Mouse (Mus musculus) splenic B cell, adult 2 months (primary cell): ENCODE data around the gene Astn2.

Source experiments
- DNase-seq: peaks from one replicate; pipeline ENCODE4 v3.0.0-alpha.2; 2011; ENCODE audit warnings: low read depth, low spot score
- H3K27me3 ChIP-seq: 2 replicates; pipeline ENCODE4 v1.6.1; 2012; ENCODE audit warnings: mild to moderate bottlenecking, low read length, moderate library complexity, mixed read lengths; ENCODE audit not compliant: control insufficient read depth, poor library complexity, insufficient read depth, severe bottlenecking
- H3K36me3 ChIP-seq: 2 replicates; pipeline ENCODE4 v1.6.1; 2012; ENCODE audit warnings: mild to moderate bottlenecking, low read length, moderate library complexity, mixed read lengths; ENCODE audit not compliant: control insufficient read depth, poor library complexity, insufficient read depth, severe bottlenecking

Astn2 gene

DNA sequence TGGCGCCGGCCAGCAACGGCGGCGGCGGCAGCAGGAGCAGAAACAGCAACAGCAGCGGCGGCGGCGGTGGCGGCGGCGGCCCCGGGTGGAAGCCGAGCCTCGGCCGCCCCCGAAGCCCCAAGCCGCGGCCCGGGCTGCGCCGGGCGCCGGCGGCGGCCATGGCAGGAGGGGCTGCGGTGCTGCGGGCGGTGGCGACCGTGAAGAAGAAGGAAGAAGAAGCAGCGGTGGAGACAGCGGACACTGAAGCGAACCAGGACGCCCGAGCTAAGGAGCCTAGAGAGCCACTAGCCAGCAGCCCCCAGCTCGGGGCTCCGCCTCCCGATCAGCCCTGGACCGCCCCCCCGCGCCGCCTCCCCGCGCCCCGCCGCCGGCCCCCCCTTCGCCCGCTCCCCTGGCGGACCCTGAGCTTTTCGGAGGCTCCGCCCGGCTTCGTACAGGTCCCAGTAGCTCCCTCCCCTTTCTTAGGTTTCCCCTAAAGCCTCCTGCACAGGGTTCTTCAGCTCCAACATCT, at the start of gene Astn2:
Gene Astn2, minus strand, starts transcription at position 411 of the 511 bp plus-strand sequence.
- H3K27me3 ChIP-seq = no peaks in the 10 kb centered on the region
- no peaks in the 10 kb centered on the region for H3K36me3 ChIP-seq
- no peak for DNase-seq

DNA sequence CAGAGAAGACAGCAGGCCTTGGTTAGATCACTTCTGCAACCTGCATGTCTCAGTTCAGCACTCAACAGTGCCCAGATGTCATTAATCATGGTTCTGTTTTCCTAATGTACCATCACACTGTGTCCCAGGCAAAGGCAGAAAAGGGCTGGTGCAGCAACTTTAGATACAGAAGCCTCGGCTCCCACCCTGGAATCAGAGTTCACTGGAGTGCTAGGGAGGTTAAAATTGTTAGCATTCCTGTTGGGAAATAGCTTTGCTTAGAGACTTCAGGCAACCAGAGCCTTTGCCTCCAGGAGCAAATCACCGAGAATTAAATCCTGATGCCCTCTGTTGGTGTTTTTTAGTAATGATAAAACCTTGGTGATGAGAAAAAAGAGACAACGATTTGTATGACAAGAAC, 45.7 kb upstream of the Astn2 start:
- H3K27me3 ChIP-seq = no peaks in the 10 kb centered on the region
- DNase-seq = no peak

DNA sequence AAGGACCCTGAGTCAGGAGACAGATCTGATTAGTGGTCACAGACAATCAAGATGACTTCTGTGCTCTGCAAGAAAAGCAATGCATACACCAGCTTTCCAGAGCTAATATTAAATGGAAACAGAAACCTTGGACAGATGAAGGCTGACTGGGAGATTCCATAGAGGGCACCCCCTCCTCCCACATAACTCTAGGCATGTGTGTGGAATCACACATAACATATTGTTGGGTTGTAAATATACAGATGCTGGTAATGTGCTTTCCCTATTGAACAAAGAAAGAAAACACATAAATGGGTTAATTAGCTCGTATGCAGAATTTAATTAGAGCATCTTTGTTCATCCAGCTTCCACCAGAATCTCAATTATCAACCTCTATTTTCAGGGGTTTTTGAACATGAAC, 26.8 kb upstream of the Astn2 start:
- Histone ChIP-seq H3K27me3 (no peaks in the 10 kb centered on the region), H3K36me3 (no peaks in the 10 kb centered on the region)
- DNase-seq = no peak

More for the DNA sequence above, 45.7 kb upstream of the Astn2 start:
- no peaks in the 10 kb centered on the region for H3K36me3 ChIP-seq

DNA sequence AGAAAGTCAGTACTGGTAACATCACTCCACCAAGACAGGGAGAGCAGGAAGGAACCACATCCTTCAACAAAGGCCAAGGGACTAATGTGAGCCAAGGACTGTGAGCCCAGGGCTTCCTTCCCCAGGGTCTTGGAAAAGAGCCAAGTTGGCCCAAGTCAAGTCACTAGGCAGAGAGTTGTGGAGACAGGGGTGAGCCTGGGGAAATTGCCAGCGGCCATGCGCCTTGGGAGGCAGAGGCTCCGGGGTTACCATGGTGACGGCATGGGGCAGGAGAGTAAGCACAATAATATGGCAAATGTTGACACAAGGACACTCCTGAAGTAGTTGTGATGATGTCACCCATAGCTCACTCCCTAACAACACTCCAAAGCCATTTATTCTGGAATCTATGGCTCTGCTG, 21.4 kb upstream of the Astn2 start:
- no peaks in the 10 kb centered on the region for H3K36me3 ChIP-seq
- no peaks in the 10 kb centered on the region for H3K27me3 ChIP-seq
- DNase-seq = no peak

DNA sequence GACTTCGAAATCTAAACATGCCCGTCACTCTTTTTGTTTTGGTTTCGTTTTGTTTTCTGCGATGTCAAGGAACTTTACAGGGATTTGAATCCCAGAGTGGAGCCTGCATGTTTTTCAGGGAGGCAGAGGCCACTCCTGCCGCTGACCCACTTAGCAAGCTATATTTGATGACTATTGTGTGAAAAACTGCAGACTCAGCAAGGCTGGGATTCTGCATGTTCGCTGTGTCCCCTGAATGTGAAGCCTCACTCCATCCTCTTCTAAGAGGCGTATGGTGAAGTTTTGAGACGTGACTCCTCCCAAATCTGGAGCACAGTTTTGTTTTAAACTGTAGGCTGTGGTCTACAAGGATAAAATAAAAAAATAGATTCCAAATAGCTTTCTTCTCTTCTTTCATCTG, 10.4 kb upstream of the Astn2 start:
- no peak for DNase-seq
- Histone ChIP-seq H3K36me3 (no peaks in the 10 kb centered on the region), H3K27me3 (no peaks in the 10 kb centered on the region)

DNA sequence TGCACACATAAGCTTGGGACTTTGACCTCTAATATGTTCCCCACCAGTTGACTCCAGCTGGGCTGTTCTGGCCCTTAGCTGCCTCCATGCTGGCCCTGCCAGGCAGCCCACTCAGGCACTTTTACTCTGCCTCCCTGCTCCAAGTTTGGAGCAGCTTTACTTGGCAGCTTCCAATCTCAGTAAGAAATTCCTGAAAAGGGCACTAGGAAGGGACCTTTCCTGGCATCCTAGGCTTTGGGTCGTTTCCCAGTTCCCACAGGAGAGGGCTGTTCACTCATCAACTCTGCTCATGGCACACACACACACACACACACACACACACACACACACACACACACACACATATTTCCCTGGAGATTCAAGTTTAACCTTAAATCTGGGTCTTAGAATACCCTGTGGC, 675 bp upstream of the Astn2 start:
- DNase-seq = no peak
- no peaks in the 10 kb centered on the region for H3K27me3 ChIP-seq
- no peaks in the 10 kb centered on the region for H3K36me3 ChIP-seq

DNA sequence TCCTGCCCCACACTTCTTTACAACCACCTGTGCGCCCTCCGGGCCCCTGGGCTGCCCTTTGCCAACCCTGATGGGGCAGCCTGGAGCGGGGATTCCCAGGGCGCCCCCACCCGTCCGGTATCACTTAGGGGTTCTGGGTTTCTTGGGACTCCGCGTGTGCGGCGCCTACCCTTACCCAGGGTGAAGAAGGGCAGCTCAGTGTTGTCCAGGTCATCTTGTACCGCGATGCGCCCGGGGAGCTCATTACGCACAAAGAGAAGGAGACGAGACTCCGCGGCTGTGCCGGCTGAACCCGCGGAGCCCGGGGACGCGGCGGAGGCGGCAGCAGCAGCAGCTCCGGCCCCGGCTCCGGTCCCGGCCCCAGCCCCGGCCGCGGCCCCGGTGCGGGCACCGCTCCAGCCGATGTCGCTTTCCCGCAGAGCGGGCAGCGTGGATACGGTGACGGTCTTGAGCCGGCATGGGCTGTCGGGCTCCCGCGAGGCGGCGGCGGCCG, 657 bp downstream of the Astn2 start:
- H3K27me3 ChIP-seq = no peaks in the 10 kb centered on the region
- DNase-seq = no peak
- H3K36me3 ChIP-seq = no peaks in the 10 kb centered on the region

DNA sequence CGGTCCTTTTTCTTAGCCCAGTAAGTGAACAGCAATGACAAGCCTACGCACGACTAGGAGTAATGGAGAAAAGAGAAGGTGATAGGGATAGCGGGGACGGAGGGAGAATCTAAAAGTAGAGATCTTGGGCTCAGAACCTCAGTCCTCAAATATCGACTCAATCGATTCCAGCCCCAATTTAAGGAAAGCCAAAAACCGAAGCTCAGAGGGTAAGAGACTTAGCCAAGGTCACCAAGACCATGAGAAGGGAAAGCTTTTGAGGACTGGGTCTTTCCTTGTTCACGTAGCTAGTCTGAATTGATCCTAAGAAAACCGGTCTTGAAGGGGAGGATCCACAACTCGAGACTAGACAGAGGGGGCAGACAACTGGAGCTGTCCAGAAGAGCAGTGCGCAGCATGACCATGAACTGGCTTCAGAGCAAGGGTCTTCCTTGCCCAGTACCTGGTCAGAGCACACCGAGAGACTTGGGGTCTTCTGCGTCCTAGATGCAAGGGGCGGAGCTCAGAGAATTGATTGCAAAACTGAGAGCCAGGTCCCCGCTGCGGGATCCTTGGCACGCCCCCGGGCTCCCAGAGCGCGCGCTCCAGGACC, 1.2 kb downstream of the Astn2 start:
- Histone ChIP-seq H3K36me3 (no peaks in the 10 kb centered on the region), H3K27me3 (no peaks in the 10 kb centered on the region)
- no peak for DNase-seq

DNA sequence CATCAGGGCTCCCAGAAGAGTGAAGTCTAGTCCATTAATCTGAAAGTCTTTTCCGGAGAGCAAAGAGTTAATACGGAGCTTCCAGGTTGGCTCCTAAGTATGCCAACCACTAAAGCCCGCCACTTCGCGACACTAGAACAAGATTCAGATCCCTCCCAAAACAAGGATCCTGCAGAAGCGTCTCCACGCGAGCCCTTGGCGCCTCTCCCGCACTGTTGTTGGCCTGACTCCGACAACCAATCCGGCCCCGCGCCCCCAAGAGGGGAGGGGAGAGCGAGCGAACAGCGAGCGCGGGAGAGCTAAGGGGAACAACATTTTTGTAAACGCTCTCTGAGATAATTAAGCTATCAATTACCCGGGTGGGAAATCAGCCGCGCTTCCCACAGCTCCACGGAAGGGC, 1.8 kb downstream of the Astn2 start:
- no peaks in the 10 kb centered on the region for H3K36me3 ChIP-seq
- no peaks in the 10 kb centered on the region for H3K27me3 ChIP-seq
- DNase-seq = no peak

DNA sequence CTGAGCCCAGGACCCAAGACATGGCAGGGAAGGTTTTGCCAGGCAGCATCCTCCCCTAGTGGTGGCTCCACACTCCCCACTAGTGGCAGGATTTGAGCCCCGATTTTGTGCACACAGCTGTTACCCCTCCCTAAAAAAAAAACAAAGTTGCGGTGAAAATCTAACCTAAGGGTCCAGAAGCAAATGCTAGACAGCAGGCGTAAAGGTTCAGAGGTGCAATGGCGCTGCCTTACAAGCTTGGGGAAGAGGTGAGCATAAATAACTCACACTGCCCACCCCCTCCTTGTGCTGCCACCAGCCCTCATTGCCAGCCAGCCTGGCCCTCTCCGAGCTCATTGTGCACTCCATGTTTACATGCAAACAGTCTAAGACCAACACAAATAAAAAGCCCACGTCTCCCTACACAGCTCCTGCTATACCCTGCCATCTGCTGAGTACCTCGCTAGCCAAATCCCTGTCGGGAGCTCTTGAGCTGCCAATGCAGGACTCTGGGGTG, 3.2 kb downstream of the Astn2 start:
- DNase-seq = no peak
- Histone ChIP-seq H3K36me3 (no peaks in the 10 kb centered on the region), H3K27me3 (no peaks in the 10 kb centered on the region)

DNA sequence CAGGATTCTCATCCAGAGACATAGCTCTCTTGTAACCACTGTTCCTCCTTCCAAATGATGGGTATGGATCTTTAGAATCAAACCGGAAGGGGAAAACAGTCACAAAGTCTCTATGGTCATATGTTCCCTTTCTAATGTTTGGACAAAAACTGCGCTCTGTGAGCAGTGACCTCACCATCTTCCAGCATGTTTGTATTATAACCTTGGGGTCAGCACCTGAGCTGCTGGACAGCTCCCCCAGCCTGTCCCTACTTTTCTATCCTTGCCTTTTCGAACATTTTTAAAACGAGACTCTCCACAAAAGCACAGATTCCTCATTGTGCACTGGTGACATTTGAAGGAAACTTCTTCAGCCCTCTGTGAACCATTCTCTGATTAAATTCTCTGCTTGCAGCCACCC, 5.3 kb downstream of the Astn2 start:
- DNase-seq = no peak
- no peaks in the 10 kb centered on the region for H3K36me3 ChIP-seq
- H3K27me3 ChIP-seq = no peaks in the 10 kb centered on the region

DNA sequence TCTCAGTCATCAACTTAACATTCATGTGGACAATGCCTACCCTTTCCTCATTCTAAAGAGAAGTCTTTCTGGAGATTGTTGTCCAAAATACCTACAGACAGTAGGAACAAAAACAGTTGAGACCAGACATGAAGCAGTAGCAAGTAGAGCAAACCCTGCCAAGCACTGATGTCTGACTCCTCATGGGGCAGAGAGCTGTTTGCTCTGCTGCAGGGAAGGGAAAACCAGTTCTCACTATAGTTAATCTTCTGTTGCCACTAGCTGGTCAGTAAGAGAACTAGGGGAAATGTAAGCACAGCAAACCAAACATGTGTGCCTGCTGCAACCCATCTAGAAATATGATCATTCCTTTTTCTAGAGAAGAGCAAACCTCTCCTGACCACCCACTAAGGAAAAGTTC, 7.2 kb downstream of the Astn2 start:
- no peak for DNase-seq
- Histone ChIP-seq H3K36me3 (no peaks in the 10 kb centered on the region), H3K27me3 (no peaks in the 10 kb centered on the region)

DNA sequence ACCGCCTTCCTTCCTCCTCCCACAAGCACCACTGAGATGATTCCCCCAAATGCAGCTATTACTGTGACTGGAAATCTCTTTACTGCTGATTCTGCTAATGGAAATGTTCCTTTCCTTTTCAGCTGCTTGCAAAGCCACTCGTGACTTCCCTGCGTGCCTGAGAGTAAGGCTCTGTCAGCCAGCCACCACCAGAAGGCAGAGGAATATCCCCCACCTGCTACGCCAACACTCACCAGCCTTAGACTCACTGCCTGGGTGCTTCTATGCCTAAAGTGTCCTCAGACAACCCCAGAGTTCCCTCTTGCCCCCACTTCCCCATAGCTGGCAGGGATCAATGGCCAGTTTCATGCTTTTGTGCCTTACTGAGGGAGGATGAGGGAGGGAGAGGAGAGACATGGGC, 11.1 kb downstream of the Astn2 start:
- no peak for DNase-seq
- Histone ChIP-seq H3K36me3 (no peaks in the 10 kb centered on the region), H3K27me3 (no peaks in the 10 kb centered on the region)

DNA sequence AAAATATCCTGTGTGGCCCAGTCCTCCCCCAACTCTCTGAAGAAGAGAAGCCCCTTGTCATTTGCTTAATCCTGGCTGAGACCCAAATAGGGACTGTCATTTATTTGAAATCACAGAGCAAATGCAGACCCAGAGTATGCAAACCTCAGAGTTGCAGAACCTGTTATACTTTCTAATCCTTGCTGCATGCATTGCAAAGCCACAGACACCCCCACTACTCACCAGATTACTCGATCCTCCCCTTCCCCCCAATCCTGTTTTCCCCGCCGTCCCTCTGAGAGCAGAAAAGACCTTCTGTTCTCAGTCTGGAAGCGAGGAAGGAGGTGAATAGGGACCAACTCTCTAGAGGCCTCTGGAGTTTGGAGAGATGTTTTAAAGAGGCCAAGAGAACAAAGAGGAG, 13.9 kb downstream of the Astn2 start:
- H3K36me3 ChIP-seq = no peaks in the 10 kb centered on the region
- no peak for DNase-seq

DNA sequence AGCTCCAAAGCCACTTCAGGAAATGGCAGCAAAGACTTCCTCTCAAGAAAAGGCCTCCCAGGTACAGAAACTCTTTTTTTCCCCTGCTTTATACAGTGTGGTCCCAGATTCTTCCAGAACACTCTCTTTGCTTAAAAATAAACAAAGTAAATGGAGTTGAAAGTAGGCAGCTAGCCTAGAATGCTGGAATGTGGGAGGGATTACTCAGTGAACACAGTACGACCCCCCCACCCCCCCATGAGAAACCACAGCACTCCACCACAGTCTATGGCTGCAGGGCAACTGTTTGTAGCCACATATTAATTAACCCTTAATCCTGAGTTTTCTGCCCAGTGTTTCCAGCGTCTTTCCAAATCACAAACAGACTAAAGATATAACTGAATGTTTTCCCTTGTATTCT, 25.8 kb downstream of the Astn2 start:
- Histone ChIP-seq H3K27me3 (no peaks in the 10 kb centered on the region), H3K36me3 (no peaks in the 10 kb centered on the region)
- DNase-seq = no peak

More for the DNA sequence above, 13.9 kb downstream of the Astn2 start:
- no peaks in the 10 kb centered on the region for H3K27me3 ChIP-seq

DNA sequence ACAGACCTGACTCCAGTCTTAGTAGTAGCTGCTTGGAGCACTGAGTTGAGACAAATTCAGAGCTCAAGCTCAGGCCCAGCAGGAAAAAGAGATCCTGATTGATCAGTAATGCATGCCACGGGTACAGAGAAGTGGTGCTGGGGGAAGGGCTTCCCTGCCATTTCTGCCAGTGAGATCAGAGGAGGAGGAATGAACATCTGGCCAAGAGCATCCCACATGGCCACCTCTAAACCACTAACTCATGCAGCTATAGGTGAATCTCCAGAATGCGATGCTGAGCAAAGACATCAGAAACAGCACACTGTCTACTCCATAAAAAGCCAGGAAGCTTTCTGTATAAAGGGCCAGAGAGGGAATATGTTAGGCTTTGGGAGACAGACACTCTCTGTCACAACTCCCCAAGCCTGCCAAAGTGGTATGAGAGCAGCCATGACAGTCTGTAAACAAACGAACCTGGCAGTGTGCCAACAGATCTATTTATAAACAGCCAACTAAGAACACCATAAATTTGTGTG, 33.8 kb downstream of the Astn2 start:
- Histone ChIP-seq H3K36me3 (no peaks in the 10 kb centered on the region), H3K27me3 (no peaks in the 10 kb centered on the region)
- DNase-seq = no peak
